Mouse (Mus musculus) neural tube, embryonic 15.5 days (tissue): ENCODE results near the gene Cd40lg. TPM values are rescaled to one million over a fixed set of nuclear protein-coding genes. Genes with fewer than 3 reads are reported as not detected.

Experiments
- ATAC-seq: fragments of 200-750 bp; cut with Nextera tagmentation; 2 replicates; pipeline ENCODE4 v1.8.0; 2017; ENCODE audit warnings: mild to moderate bottlenecking, moderate TSS enrichment, moderate library complexity; ENCODE audit not compliant: low FRiP score
- H3K27ac ChIP-seq: fragments of 300-500 bp; sonication (generic); replicated peaks from 2 replicates; pipeline ENCODE4 v1.5.1; 2015; ENCODE audit warnings: mild to moderate bottlenecking, inconsistent platforms
- H3K27me3 ChIP-seq: fragments of 300-500 bp; sonication (generic); replicated peaks from 2 replicates; pipeline ENCODE4 v1.6.1; 2015; ENCODE audit warnings: inconsistent platforms
- H3K36me3 ChIP-seq: fragments of 300-500 bp; sonication (generic); 2 replicates; pipeline ENCODE4 v1.6.1; 2015; ENCODE audit warnings: inconsistent platforms
- H3K4me1 ChIP-seq: fragments of 300-500 bp; sonication (generic); 2 replicates; pipeline ENCODE4 v1.6.1; 2015; ENCODE audit warnings: inconsistent platforms
- H3K4me2 ChIP-seq: fragments of 300-500 bp; sonication (generic); 2 replicates; pipeline ENCODE4 v1.6.1; 2015; ENCODE audit warnings: inconsistent platforms, mild to moderate bottlenecking, moderate library complexity
- H3K4me3 ChIP-seq: fragments of 300-500 bp; sonication (generic); replicated peaks from 2 replicates; pipeline ENCODE4 v1.5.1; 2015; ENCODE audit warnings: mild to moderate bottlenecking, inconsistent platforms
- H3K9ac ChIP-seq: fragments of 300-500 bp; sonication (generic); replicated peaks from 2 replicates; pipeline ENCODE4 v1.6.1; 2015; ENCODE audit warnings: mild to moderate bottlenecking, inconsistent platforms
- H3K9me3 ChIP-seq: fragments of 300-500 bp; sonication (generic); replicated peaks from 2 replicates; pipeline ENCODE4 v1.6.1; 2016; ENCODE audit warnings: inconsistent platforms
- WGBS: fragments of 180-500 bp; shearing (Covaris S2); methylation state at CpG from one replicate; pipeline ENCODE4 v1.1.7; 2015; ENCODE audit warnings: mixed read lengths; 5-methylcytosine and 5-hydroxymethylcytosine counted together
- polyA plus RNA-seq: library from polyadenylated mRNA; unstranded; fragments of >200 nt; fragmentation: Nextera tagmentation; extraction: Ambion mirVana; gene quantifications from 2 replicates; pipeline ENCODE4 v1.2.1, GENCODE M21; 2015

Gene Cd40lg
- polyA plus RNA-seq, 1 experiment from 2014 or later, result not detected

DNA sequence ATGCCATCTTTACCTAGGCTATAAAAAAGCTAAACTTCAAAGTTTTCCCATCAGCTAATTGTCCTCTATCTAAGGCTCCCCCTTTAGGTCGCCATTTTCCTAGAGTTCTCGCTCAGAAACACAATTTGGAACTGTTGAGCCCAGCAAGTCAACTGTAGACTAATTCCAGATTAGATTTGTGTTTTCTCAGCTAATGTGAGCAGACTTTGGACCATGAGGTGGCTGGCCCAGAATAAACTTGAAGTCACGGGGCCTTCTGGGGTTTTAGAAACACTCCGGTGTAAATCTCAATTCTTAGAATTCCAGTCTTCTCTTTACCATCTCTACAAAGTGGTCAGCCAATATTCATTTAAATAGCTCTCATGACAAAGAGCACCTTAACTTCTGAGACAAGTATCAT, 3.6 kb downstream of the Cd40lg start:
- H3K27ac ChIP-seq, result no peak overlapping the region
- H3K4me3 ChIP-seq, result no peak overlapping the region
- H3K27me3 ChIP-seq, result no peaks in the 10 kb centered on the region
- WGBS, result 91% methylated on average over 4 of the region's 4 CpGs
- no peak for ATAC-seq
- H3K4me1 ChIP-seq, result no peaks in the 10 kb centered on the region
- no peaks in the 10 kb centered on the region for H3K36me3 ChIP-seq
- no peaks in the 10 kb centered on the region for H3K9me3 ChIP-seq
- H3K4me2 ChIP-seq, result no peak overlapping the region
- no peak overlapping the region for H3K9ac ChIP-seq

DNA sequence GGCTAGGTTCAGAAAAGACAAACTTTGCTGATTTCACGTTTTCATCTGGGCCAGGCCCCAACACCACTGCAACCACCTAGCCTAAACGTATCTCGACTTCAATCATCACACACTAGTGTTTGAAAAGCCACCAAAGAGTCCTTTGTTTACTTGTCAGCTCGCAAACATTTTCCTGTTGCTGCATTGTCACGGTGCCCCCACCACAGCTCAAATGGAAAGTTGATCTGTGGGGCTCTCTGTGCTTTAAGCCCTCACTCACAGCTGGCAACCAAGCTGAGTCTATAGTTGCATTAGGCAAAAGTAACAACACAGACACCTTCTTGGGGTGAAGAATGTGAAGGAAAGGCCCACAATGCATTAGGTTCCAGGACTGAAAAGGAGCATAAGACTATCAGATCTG, 4.3 kb downstream of the Cd40lg start:
- WGBS, result 75% methylated on average over 5 of the region's 5 CpGs

DNA sequence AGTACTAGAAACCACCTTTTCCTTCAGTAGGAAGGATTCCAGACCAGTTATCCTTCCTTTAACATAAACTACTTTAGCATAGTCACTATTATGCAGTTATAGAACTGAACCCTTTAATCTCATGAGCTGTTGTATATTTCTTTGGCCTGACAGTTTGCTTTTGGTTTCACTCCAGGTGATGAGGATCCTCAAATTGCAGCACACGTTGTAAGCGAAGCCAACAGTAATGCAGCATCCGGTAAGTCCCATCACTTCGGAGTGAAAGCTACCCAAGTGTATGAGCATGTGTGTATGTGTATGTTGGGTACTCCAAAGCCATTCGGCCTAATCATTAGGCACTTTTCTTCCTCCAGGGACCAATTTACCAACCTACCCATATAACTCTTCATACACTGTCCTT, 7.6 kb downstream of the Cd40lg start:
- 76% methylated on average over 5 of the region's 5 CpGs for WGBS
- Histone ChIP-seq H3K4me2 (no peak overlapping the region), H3K9me3 (no peaks in the 10 kb centered on the region), H3K27me3 (no peaks in the 10 kb centered on the region), H3K9ac (no peak overlapping the region), H3K4me3 (no peak overlapping the region), H3K36me3 (no peaks in the 10 kb centered on the region), H3K4me1 (no peaks in the 10 kb centered on the region), H3K27ac (no peak overlapping the region)
- ATAC-seq, result no peak

More for the DNA sequence above, 4.3 kb downstream of the Cd40lg start:
- no peak overlapping the region for H3K4me2 ChIP-seq
- no peaks in the 10 kb centered on the region for H3K27me3 ChIP-seq
- H3K36me3 ChIP-seq, result no peaks in the 10 kb centered on the region
- H3K9ac ChIP-seq, result no peak overlapping the region
- no peak for ATAC-seq
- no peak overlapping the region for H3K27ac ChIP-seq
- H3K4me3 ChIP-seq, result no peak overlapping the region
- no peaks in the 10 kb centered on the region for H3K4me1 ChIP-seq
- H3K9me3 ChIP-seq, result no peaks in the 10 kb centered on the region

DNA sequence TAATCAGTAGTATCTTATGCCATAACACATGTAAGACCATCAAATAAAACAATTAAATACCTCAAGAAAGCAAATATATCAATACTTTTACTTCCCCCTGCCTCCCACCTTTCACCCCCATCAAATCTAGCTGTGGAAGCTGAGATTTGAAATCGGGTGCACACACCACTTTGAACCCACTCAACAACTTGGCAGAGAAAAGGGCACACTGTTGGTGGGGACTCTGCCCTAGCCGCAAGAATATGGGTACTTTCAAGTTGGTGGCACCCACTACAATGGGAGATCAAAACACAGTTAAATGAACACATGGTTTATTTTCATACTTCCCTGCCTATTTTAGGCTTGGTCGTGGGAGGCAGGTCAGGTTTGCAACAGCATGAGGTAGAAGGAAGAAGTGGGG, 9.9 kb downstream of the Cd40lg start:
- H3K4me1 ChIP-seq, result no peaks in the 10 kb centered on the region
- no peak overlapping the region for H3K4me2 ChIP-seq
- no peak overlapping the region for H3K4me3 ChIP-seq
- ATAC-seq, result no peak
- no peaks in the 10 kb centered on the region for H3K9me3 ChIP-seq
- H3K9ac ChIP-seq, result no peak overlapping the region
- H3K36me3 ChIP-seq, result no peaks in the 10 kb centered on the region
- WGBS, result 87% methylated on average over 3 of the region's 3 CpGs
- no peaks in the 10 kb centered on the region for H3K27me3 ChIP-seq
- no peak overlapping the region for H3K27ac ChIP-seq

DNA sequence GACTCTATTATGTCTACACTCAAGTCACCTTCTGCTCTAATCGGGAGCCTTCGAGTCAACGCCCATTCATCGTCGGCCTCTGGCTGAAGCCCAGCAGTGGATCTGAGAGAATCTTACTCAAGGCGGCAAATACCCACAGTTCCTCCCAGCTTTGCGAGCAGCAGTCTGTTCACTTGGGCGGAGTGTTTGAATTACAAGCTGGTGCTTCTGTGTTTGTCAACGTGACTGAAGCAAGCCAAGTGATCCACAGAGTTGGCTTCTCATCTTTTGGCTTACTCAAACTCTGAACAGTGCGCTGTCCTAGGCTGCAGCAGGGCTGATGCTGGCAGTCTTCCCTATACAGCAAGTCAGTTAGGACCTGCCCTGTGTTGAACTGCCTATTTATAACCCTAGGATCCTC, 11.4 kb downstream of the Cd40lg start:
- no peaks in the 10 kb centered on the region for H3K4me1 ChIP-seq
- H3K27ac ChIP-seq, result no peak overlapping the region
- no peak overlapping the region for H3K4me3 ChIP-seq
- no peaks in the 10 kb centered on the region for H3K27me3 ChIP-seq
- no peak for ATAC-seq
- no peaks in the 10 kb centered on the region for H3K9me3 ChIP-seq
- H3K4me2 ChIP-seq, result no peak overlapping the region
- H3K36me3 ChIP-seq, result no peaks in the 10 kb centered on the region
- 84% methylated on average over 10 of the region's 10 CpGs for WGBS
- no peak overlapping the region for H3K9ac ChIP-seq

DNA sequence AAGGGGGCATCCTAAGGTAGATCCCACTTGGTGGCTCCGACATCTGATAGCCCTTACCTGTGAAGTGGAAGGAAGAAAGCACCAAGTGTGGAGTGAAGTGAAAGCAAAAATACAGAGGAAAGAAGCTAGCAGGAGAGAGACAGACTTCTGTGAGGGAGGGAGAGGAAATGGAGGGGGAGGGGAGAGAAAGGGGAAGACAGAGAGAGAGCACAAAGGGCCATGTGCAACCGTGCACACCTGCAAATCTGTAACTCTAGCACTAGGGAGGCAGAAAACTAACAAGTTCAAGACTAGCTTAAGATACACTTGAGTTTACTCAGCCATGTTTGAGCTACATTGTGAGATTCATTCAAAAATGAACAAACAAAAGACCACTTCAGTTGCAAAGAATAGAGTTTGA, 16.2 kb downstream of the Cd40lg start:
- no peaks in the 10 kb centered on the region for H3K4me1 ChIP-seq
- H3K4me3 ChIP-seq, result no peak overlapping the region
- WGBS, result 77% methylated on average over 2 of the region's 2 CpGs
- no peak overlapping the region for H3K27ac ChIP-seq
- no peak for ATAC-seq
- H3K27me3 ChIP-seq, result no peaks in the 10 kb centered on the region
- no peaks in the 10 kb centered on the region for H3K9me3 ChIP-seq
- no peak overlapping the region for H3K9ac ChIP-seq
- no peaks in the 10 kb centered on the region for H3K36me3 ChIP-seq
- H3K4me2 ChIP-seq, result no peak overlapping the region

DNA sequence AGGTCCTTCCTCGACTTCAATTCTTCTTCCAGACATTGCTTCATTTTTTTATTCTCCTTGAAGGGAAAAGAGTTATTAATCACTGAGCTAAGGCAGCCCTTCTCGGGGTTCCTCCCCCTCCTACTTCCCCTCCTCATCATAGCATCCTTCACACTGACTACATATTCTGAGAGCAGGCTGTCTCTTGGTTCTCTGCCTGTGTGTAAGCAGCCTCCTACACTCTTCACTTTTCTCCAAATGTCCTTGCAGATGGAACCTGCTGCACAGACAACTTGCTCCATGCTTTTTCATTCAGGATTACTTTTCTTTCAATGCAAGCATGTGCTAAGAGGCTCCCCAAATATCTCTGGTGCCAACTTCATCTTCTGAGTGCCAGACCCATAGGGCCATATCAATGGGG, 21.7 kb downstream of the Cd40lg start:
- Histone ChIP-seq H3K4me2 (no peak overlapping the region), H3K27ac (no peak overlapping the region), H3K27me3 (no peaks in the 10 kb centered on the region), H3K36me3 (no peaks in the 10 kb centered on the region), H3K4me3 (no peak overlapping the region), H3K9me3 (no peaks in the 10 kb centered on the region), H3K9ac (no peak overlapping the region), H3K4me1 (no peaks in the 10 kb centered on the region)
- WGBS, result 83% methylated on average over 2 of the region's 2 CpGs
- ATAC-seq, result no peak

DNA sequence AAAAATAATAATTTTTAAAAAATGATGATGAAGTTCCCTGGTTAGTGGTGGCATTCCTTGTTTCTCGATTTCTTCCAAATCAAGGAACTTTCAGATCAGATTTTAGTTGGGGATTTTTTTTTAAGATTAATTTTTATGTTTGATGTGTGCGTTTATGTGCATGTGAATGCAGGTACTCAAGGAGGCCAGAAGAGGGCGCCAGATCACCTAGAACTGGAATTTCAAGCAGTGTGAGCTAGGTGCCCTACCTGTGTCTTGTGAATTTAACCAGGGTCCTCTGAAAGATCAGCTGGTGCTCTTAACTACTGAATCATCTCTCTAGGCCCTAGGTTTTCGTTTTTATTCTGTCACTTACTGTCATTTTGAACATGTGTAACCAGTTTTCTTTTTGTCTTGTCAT, 24.0 kb downstream of the Cd40lg start:
- H3K4me3 ChIP-seq, result no peak overlapping the region
- 68% methylated on average over 4 of the region's 4 CpGs for WGBS
- H3K27ac ChIP-seq, result no peak overlapping the region
- no peaks in the 10 kb centered on the region for H3K4me1 ChIP-seq
- H3K4me2 ChIP-seq, result no peak overlapping the region
- ATAC-seq, result no peak
- H3K27me3 ChIP-seq, result no peaks in the 10 kb centered on the region
- no peaks in the 10 kb centered on the region for H3K9me3 ChIP-seq
- H3K9ac ChIP-seq, result no peak overlapping the region
- H3K36me3 ChIP-seq, result no peaks in the 10 kb centered on the region

DNA sequence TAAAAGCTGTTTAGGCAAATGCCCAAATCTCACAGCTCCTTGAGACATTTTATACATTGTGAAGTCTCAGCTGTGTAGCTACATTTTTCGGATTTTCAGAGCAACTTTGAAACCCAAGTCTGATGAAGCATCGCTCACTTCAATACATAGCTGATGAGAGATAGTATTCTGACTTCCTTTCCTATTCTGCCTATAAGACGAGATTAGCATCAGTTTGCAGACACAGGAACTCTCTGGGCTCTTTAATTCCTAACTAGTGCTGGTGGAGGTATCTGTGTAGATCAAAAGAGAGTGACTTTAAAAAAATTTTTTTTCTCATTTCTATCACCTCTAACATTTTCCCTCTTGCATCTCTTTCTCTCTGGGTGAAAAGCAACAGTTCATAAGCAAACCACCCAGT, 26.6 kb downstream of the Cd40lg start:
- Histone ChIP-seq H3K4me1 (no peaks in the 10 kb centered on the region), H3K27me3 (no peaks in the 10 kb centered on the region), H3K4me3 (no peak overlapping the region), H3K36me3 (no peaks in the 10 kb centered on the region), H3K4me2 (no peak overlapping the region), H3K9me3 (no peaks in the 10 kb centered on the region), H3K27ac (no peak overlapping the region), H3K9ac (no peak overlapping the region)
- ATAC-seq, result no peak
- WGBS, result 77% methylated on average over 3 of the region's 3 CpGs

DNA sequence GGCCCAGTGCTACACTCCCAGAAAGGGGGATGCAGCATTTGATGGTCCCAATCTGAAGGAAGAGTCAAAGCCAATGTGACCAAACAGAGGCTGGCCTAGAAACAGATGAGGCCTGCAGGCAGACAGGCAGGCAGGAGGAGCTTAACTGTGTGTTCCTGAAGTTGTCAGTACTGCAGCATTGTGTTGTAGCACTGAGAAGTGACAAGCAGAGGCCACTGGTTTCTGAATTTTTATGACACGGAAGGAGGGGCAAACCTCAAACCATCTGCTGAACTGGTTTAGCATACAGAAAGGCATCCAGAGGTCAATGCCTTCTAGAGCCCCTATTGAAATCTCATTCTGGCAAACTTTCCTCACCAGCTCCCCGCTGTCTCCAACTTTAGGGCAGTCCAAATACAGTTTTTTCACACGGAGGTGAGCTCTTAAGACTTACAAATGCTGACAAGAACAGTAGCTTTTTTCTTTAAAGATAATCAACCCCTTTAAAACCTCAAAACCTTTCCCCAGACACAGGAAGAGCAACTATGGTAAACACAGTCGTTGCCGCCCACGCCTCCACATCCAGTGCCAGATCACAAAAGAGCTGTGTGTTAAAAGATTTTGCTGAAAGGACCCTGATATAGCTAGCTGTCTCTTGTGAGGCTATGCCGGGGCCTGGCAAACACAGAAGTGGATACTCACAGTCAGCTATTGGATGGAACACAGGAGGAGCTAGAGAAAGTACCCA, 41.5 kb downstream of the Cd40lg start:
- Histone ChIP-seq H3K4me1 (no peaks in the 10 kb centered on the region), H3K9ac (no peak overlapping the region), H3K4me2 (no peak overlapping the region), H3K27ac (no peak overlapping the region), H3K9me3 (no peaks in the 10 kb centered on the region), H3K4me3 (no peak overlapping the region), H3K27me3 (no peaks in the 10 kb centered on the region), H3K36me3 (no peaks in the 10 kb centered on the region)
- 69% methylated on average over 7 of the region's 7 CpGs for WGBS
- no peak for ATAC-seq

DNA sequence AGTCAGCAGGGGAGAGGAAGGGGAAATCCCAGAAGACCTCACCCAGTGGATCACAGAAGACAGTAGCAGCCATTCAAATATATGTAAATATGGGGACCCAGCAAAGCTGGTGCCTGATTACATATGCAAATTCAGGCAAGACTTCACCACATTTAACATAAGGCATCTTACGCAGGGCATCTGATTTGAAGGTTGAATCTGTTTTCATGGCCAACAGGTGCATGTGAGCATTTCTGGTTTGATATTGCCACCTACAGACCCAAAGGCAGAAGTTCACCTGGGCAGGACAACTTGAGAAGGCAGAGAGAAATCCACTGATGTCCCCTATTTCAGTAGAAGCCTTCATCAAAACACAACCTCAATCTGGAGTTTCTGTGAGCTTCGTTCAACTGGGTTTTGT, 48.8 kb downstream of the Cd40lg start:
- ATAC-seq, result no peak
- H3K4me2 ChIP-seq, result no peak overlapping the region
- WGBS, result 40% methylated on average over 2 of the region's 2 CpGs
- H3K9ac ChIP-seq, result no peak overlapping the region
- H3K4me1 ChIP-seq, result no peaks in the 10 kb centered on the region
- H3K9me3 ChIP-seq, result no peaks in the 10 kb centered on the region
- H3K27ac ChIP-seq, result no peak overlapping the region
- no peaks in the 10 kb centered on the region for H3K36me3 ChIP-seq
- H3K4me3 ChIP-seq, result no peak overlapping the region
- no peaks in the 10 kb centered on the region for H3K27me3 ChIP-seq

DNA sequence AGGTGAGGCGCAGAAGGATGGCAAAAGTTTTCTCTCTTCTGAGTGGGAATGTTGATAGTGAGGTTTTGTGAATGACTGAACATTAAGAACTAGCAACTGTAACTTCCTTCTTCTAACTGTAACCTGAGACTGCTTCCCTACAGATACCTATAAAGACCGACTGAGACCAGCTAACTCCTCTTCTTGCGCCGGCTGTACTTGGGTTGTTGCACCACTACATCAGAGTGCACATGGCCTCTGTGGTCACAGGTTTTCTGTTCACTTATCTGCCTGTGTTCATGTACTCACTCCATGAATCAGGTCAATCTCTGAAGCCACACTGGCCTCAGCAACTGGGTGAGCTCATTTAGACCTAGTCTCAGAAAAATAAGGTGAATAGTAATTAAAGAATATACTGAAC, 51.6 kb downstream of the Cd40lg start:
- no peak overlapping the region for H3K4me3 ChIP-seq
- H3K9me3 ChIP-seq, result no peaks in the 10 kb centered on the region
- 76% methylated on average over 4 of the region's 4 CpGs for WGBS
- no peak for ATAC-seq
- H3K36me3 ChIP-seq, result no peaks in the 10 kb centered on the region
- H3K4me1 ChIP-seq, result no peaks in the 10 kb centered on the region
- no peak overlapping the region for H3K9ac ChIP-seq
- H3K4me2 ChIP-seq, result no peak overlapping the region
- H3K27me3 ChIP-seq, result no peaks in the 10 kb centered on the region
- no peak overlapping the region for H3K27ac ChIP-seq
